Mouse (Mus musculus) MEL (cell line): ENCODE data around the gene Itln1. TPM values are rescaled to one million over a fixed set of nuclear protein-coding genes. Genes with fewer than 3 reads are reported as not detected.
A peak's percentile ranks its signal among the peaks of the same experiment; 100 is the strongest.

Source experiments
- DNase-seq: peaks from one replicate; pipeline ENCODE4 v3.0.0; 2011; ENCODE audit warnings: low read depth, low spot score
- H3K27ac ChIP-seq: 2 replicates; pipeline ENCODE4 v1.5.1; 2012; ENCODE audit warnings: low read depth, mild to moderate bottlenecking, control low read depth, low read length, moderate library complexity; ENCODE audit not compliant: control insufficient read depth
- H3K27me3 ChIP-seq, 2 experiments: fragments of 150-350 bp in 1 of 2; sonication (generic) in 1 of 2; 2 replicates each; pipeline ENCODE4 v1.6.1; 2012; ENCODE audit warnings: low read length in 2 of 2, mild to moderate bottlenecking in 2 of 2, improper control_type of control experiment in 1 of 2, moderate library complexity in 1 of 2; ENCODE audit not compliant: insufficient read depth in 2 of 2, control insufficient read depth in 1 of 2
- H3K36me3 ChIP-seq, 2 experiments: 2 replicates each; pipeline ENCODE4 v1.6.1; 2012 to 2014; ENCODE audit warnings: low read length in 2 of 2, improper control_type of control experiment in 1 of 2, inconsistent platforms in 1 of 2, mild to moderate bottlenecking in 1 of 2; ENCODE audit not compliant: insufficient read depth in 2 of 2, control insufficient read depth in 1 of 2
- H3K4me1 ChIP-seq, 2 experiments: fragments of 150-350 bp in 1 of 2; sonication (generic) in 1 of 2; 2 replicates each; pipeline ENCODE4 v1.6.1; 2012; ENCODE audit warnings: low read length in 2 of 2, improper control_type of control experiment in 1 of 2, mild to moderate bottlenecking in 1 of 2; ENCODE audit not compliant: insufficient read depth in 2 of 2, control insufficient read depth in 1 of 2
- H3K4me3 ChIP-seq, 2 experiments: fragments of 150-350 bp in 1 of 2; sonication (generic) in 1 of 2; 2 replicates each; pipeline ENCODE4 v1.5.1; 2012; ENCODE audit warnings: low read depth in 2 of 2, low read length in 2 of 2, mild to moderate bottlenecking in 2 of 2, moderate library complexity in 2 of 2, control low read depth in 1 of 2, improper control_type of control experiment in 1 of 2; ENCODE audit not compliant: control insufficient read depth in 1 of 2, insufficient read depth in 1 of 2
- H3K79me2 ChIP-seq: 2 replicates; pipeline ENCODE4 v1.6.1; 2012; ENCODE audit warnings: mild to moderate bottlenecking, low read length, moderate library complexity; ENCODE audit not compliant: control insufficient read depth, poor library complexity, insufficient read depth
- H3K9ac ChIP-seq: 2 replicates; pipeline ENCODE4 v1.6.1; 2012; ENCODE audit warnings: low read depth, mild to moderate bottlenecking, control low read depth, low read length, moderate library complexity; ENCODE audit not compliant: control insufficient read depth, poor library complexity, severe bottlenecking
- H3K9me3 ChIP-seq: fragments of 150-350 bp; sonication (generic); replicated peaks from 2 replicates; pipeline ENCODE4 v1.6.1; 2012; ENCODE audit warnings: mild to moderate bottlenecking, low read length, improper control_type of control experiment, moderate library complexity; ENCODE audit not compliant: insufficient read depth
- BHLHE40 ChIP-seq: IDR thresholded peaks from 2 replicates; pipeline ENCODE4 v1.6.1; 2012; ENCODE audit warnings: low read depth, mild to moderate bottlenecking, inconsistent platforms, low read length, improper control_type of control experiment, borderline replicate concordance
- CHD1 ChIP-seq: IDR thresholded peaks from 2 replicates; pipeline ENCODE4 v1.6.1; 2012; ENCODE audit warnings: low read depth, mild to moderate bottlenecking, inconsistent platforms, low read length, improper control_type of control experiment
- CHD2 ChIP-seq: IDR thresholded peaks from 2 replicates; pipeline ENCODE4 v1.6.1; 2011; ENCODE audit warnings: low read length, improper control_type of control experiment
- EP300 ChIP-seq, 2 experiments: IDR thresholded peaks; 2 replicates each; pipeline ENCODE4 v1.6.1; 2011; ENCODE audit warnings: improper control_type of control experiment in 2 of 2, low read length in 2 of 2, low read depth in 1 of 2, mild to moderate bottlenecking in 1 of 2
- ETS1 ChIP-seq: IDR thresholded peaks from 2 replicates; pipeline ENCODE4 v1.6.1; 2012; ENCODE audit warnings: low read depth, mild to moderate bottlenecking, inconsistent platforms, low read length, improper control_type of control experiment, moderate library complexity
- GATA1 ChIP-seq: IDR thresholded peaks from 2 replicates; pipeline ENCODE4 v1.6.1; 2011; ENCODE audit warnings: low read depth, low read length, improper control_type of control experiment
- MAZ ChIP-seq: IDR thresholded peaks from 2 replicates; pipeline ENCODE4 v1.6.1; 2012; ENCODE audit warnings: low read depth, mild to moderate bottlenecking, inconsistent platforms, low read length, improper control_type of control experiment
- MEF2A ChIP-seq: IDR thresholded peaks from 2 replicates; pipeline ENCODE4 v1.6.1; 2014; ENCODE audit warnings: low read depth, mild to moderate bottlenecking, inconsistent platforms, low read length, improper control_type of control experiment; ENCODE audit not compliant: poor library complexity, insufficient replicate concordance, severe bottlenecking; ENCODE audit errors: extremely low read depth
- MYB ChIP-seq: IDR thresholded peaks from 2 replicates; pipeline ENCODE4 v1.6.1; 2011; ENCODE audit warnings: mild to moderate bottlenecking, low read depth, low read length, improper control_type of control experiment
- MYC ChIP-seq: IDR thresholded peaks from 2 replicates; pipeline ENCODE4 v1.6.1; 2011; ENCODE audit warnings: low read depth, mild to moderate bottlenecking, low read length, improper control_type of control experiment, moderate library complexity
- NRF1 ChIP-seq: IDR thresholded peaks from 2 replicates; pipeline ENCODE4 v1.6.1; 2014; ENCODE audit warnings: low read depth, mild to moderate bottlenecking, inconsistent platforms, low read length, improper control_type of control experiment, moderate library complexity; ENCODE audit not compliant: poor library complexity, insufficient read depth, severe bottlenecking
- POLR2A ChIP-seq, 2 experiments: IDR thresholded peaks; 2 replicates each; pipeline ENCODE4 v1.6.1; 2011 to 2012; ENCODE audit warnings: low read length in 2 of 2, mild to moderate bottlenecking in 2 of 2, control low read depth in 1 of 2, improper control_type of control experiment in 1 of 2, low read depth in 1 of 2, moderate library complexity in 1 of 2; ENCODE audit not compliant: control insufficient read depth in 1 of 2, insufficient read depth in 1 of 2, poor library complexity in 1 of 2
- RCOR1 ChIP-seq: IDR thresholded peaks from 2 replicates; pipeline ENCODE4 v1.6.1; 2012; ENCODE audit warnings: low read depth, mild to moderate bottlenecking, inconsistent platforms, low read length, improper control_type of control experiment
- SIN3A ChIP-seq: IDR thresholded peaks from 2 replicates; pipeline ENCODE4 v1.6.1; 2012; ENCODE audit warnings: low read length, improper control_type of control experiment, inconsistent platforms
- TAL1 ChIP-seq: IDR thresholded peaks from 2 replicates; pipeline ENCODE4 v1.6.1; 2012; ENCODE audit warnings: mild to moderate bottlenecking, inconsistent platforms, low read length, moderate library complexity, mixed read lengths
- TCF12 ChIP-seq: IDR thresholded peaks from 2 replicates; pipeline ENCODE4 v1.6.1; 2014; ENCODE audit warnings: low read depth, mild to moderate bottlenecking, inconsistent platforms, low read length, improper control_type of control experiment, moderate library complexity
- ZKSCAN1 ChIP-seq: IDR thresholded peaks from 2 replicates; pipeline ENCODE4 v1.6.1; 2012; ENCODE audit warnings: low read depth, mild to moderate bottlenecking, inconsistent platforms, low read length, improper control_type of control experiment, moderate library complexity
- ZNF384 ChIP-seq: IDR thresholded peaks from 2 replicates; pipeline ENCODE4 v1.6.1; 2012; ENCODE audit warnings: low read depth, mild to moderate bottlenecking, inconsistent platforms, low read length, improper control_type of control experiment
- polyA plus RNA-seq, 2 experiments: library from polyadenylated mRNA; stranded (reverse) in 1 of 2; unstranded in 1 of 2; fragments of >175 nt in 1 of 2; fragments of >200 nt in 1 of 2; gene quantifications; 2 replicates each; pipeline versions ENCODE4 v1.2.1 to v1.2.4; 2012; ENCODE audit warnings: low replicate concordance in 2 of 2, low read depth in 1 of 2; ENCODE audit not compliant: insufficient read length in 2 of 2, insufficient read depth in 1 of 2, missing spikeins in 1 of 2
- total RNA-seq: library from RNA; depleted of rRNA; stranded (reverse); fragments of 300-350 nt; gene quantifications from 2 replicates; pipeline ENCODE4 v1.2.3, GENCODE M21; 2012; rRNA removed

The Itln1 gene
- total RNA-seq = not detected in 2 replicates
- not detected for polyA plus RNA-seq

DNA sequence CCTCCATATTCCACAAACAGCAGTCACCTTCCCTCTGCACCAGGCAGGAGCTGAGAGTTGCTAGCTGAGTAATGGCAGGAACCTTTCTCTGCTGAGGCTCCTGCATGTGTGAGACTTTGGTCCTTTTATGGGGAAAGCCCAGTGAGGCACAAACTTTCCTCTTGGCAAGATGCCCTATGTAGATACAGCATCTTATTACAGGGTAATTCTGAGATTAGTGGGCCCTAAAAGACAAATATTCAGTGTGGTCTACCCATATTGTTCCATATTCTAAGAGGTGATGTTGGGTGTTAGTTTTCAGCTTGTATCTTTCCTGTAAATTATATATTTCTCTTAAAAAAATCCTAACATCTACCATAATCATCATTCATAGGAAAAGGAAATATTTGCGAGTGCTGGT is at the start of gene Itln1:
Itln1 (minus strand) TSS at position 101 of the 400 bp plus-strand sequence.
- no peak within 1 kb of the TSS for H3K4me3 ChIP-seq
- H3K79me2 ChIP-seq = no peaks in the 10 kb centered on the region
- no peak within 1 kb of the TSS for H3K27ac ChIP-seq
- H3K9ac ChIP-seq = no peak within 1 kb of the TSS
- no peaks in the 10 kb centered on the region for H3K4me1 ChIP-seq
- TF ChIP-seq NRF1 (no peak), ETS1 (no peak), MYC (no peak), POLR2A (IDR thresholded peaks at IDR 0.05; ENCODE audit: control insufficient read depth in 1 of 2, insufficient read depth in 1 of 2, low read depth in 1 of 2, low read length in 2 of 2, poor library complexity in 1 of 2) (no peak), GATA1 (no peak), MEF2A (no peak), ZKSCAN1 (no peak), CHD2 (no peak)
- DNase-seq = no peak
- no peaks in the 10 kb centered on the region for H3K36me3 ChIP-seq
- H3K9me3 ChIP-seq = no peaks in the 10 kb centered on the region
- no peaks in the 10 kb centered on the region for H3K27me3 ChIP-seq

DNA sequence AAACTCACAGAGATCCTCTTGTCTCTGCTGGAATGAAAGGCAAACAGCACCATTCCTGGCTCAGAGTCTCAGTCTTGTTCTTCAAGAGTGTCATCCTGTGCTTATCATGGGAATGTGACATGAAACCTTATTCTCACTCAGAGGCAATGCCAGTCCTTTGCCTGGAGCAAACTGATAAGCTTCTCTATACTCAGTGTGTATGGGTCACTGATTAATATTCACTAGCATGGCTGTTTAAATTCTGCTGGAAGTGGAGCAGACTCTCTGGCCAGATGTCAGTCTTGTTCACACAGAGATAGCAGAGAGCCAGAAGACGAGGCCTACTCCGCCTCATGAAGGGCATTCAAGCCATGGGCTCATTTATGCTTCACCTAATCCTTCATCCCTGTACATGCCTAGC is 49.5 kb upstream of the Itln1 start:
- no peaks in the 10 kb centered on the region for H3K79me2 ChIP-seq
- H3K36me3 ChIP-seq = no peaks in the 10 kb centered on the region
- H3K27me3 ChIP-seq = peaks cover 0 to 4% of the 10 kb centered on the region in 2 experiments; a peak in 3 of 4 replicates
- TF ChIP-seq MAZ (no peak), ETS1 (0 out of 2 replicates have a peak, but pooled peaks have one; percentile 20), TAL1 (peak; percentile 72), RCOR1 (peak; percentile 14; the same call in 1 of the 2 replicates), CHD1 (no peak), GATA1 (peak; percentile 72), EP300 (IDR thresholded peaks at IDR 0.05; ENCODE audit: low read depth in 1 of 2, low read length in 2 of 2) (peak; percentile 70 to 73), TCF12 (peak; percentile 65)
- H3K4me3 ChIP-seq = no peak overlapping the region
- no peaks in the 10 kb centered on the region for H3K9me3 ChIP-seq
- peaks cover 0 to 9% of the 10 kb centered on the region in 2 experiments; a peak in 2 of 4 replicates for H3K4me1 ChIP-seq
- H3K27ac ChIP-seq = no peak overlapping the region
- peak; percentile 56 for DNase-seq
- no peak overlapping the region for H3K9ac ChIP-seq

DNA sequence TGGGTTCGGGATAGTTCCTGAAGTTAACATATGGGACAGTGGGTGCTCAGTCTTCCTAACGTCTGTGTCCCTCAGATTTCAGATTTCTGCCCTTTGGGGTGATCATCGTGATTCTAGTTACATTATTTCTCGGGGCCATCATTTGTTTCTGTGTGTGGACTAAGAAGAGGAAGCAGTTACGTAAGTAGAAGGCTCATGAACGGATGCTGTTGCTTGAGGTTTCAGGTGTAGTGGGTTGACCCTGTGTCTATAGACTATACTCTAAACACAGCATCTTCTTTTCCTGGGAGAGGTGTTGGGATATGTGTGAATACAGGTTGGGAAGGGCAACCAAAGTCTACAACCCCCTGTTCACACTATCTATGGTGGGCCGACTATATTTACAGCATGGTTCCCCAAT is 42.1 kb upstream of the Itln1 start:
- Histone ChIP-seq H3K27me3 (peaks cover 0 to 4% of the 10 kb centered on the region in 2 experiments), H3K36me3 (no peaks in the 10 kb centered on the region), H3K9me3 (no peaks in the 10 kb centered on the region), H3K79me2 (no peaks in the 10 kb centered on the region), H3K4me1 (no peaks in the 10 kb centered on the region), H3K27ac (no peak overlapping the region), H3K4me3 (no peak overlapping the region), H3K9ac (no peak overlapping the region)
- TF ChIP-seq CHD2 = no peak
- no peak for TF ChIP-seq NRF1
- TF ChIP-seq MYB = no peak
- no peak for TF ChIP-seq RCOR1
- TF ChIP-seq ZNF384 = no peak
- no peak for TF ChIP-seq SIN3A
- no peak for TF ChIP-seq MYC
- TF ChIP-seq BHLHE40 = no peak
- no peak for DNase-seq
